Mouse (Mus musculus): ENCODE measurements around the gene Ncf2.

Ncf2 gene

GRCm38 (mm10) chr1:152831619-152832018 is 31.6 kb downstream of the Ncf2 start:
- DNase-seq (ENCODE audit: low spot score): no peak

- no peak for DNase-seq (ENCODE audit: low spot score)
Measured at GRCm38 (mm10) chr1:152832316-152832715, 32.3 kb downstream of the Ncf2 start.

- no peak for DNase-seq (ENCODE audit: low spot score)
Measured at GRCm38 (mm10) chr1:152835061-152835460, 35.1 kb downstream of the Ncf2 start.

GRCm38 (mm10) chr1:152838026-152838702 is 38.2 kb downstream of the Ncf2 start:
- no peak for DNase-seq (ENCODE audit: low spot score)

- no peak for DNase-seq (ENCODE audit: low spot score)
Measured at GRCm38 (mm10) chr1:152838841-152839240, 38.8 kb downstream of the Ncf2 start.

- DNase-seq (ENCODE audit: low spot score): no peak
Measured at GRCm38 (mm10) chr1:152840343-152840742, 40.3 kb downstream of the Ncf2 start.

GRCm38 (mm10) chr1:152841057-152841456 is 41.1 kb downstream of the Ncf2 start:
- DNase-seq (ENCODE audit: low spot score): no peak

GRCm38 (mm10) chr1:152844634-152845033 is 44.6 kb downstream of the Ncf2 start:
- DNase-seq (ENCODE audit: low spot score): no peak

GRCm38 (mm10) chr1:152845211-152845730 is 45.3 kb downstream of the Ncf2 start:
- DNase-seq (ENCODE audit: low spot score): no peak

- peak; percentile 18 for DNase-seq (ENCODE audit: low spot score)
Measured at GRCm38 (mm10) chr1:152846856-152847255, 46.9 kb downstream of the Ncf2 start.

GRCm38 (mm10) chr1:152869901-152870300 is 69.9 kb downstream of the Ncf2 start:
- no peak for DNase-seq (ENCODE audit: low spot score)

- peak; percentile 82 for DNase-seq (ENCODE audit: low spot score)
Measured at GRCm38 (mm10) chr1:152871031-152871430, 71.0 kb downstream of the Ncf2 start.
